26 mouse cellular contexts compared by ENCODE assay signal in genomic region chr7:98912953-98913360, GRCm38 (mm10).
A peak's percentile ranks its signal among the peaks of the same experiment; 100 is the strongest.
DNase-seq lines count a peak whose midpoint lies in the region; ATAC-seq and TF ChIP-seq lines count a peak whose summit lies in the region.
"Had no signal": no experiment of that assay in that cellular context is flagged by ENCODE, and none has a peak within 500 bp of the region (broad histone marks: within the 10 kb centered on the region; RNA-seq: fewer than 3 reads in every experiment).

No protein-coding gene starts in this region.

- no peak for TF ChIP-seq EP300 in liver, postnatal 0 days (IDR thresholded peaks at IDR 0.05; ENCODE audit: low read depth)
- no peak for TF ChIP-seq EP300 in stomach, postnatal 0 days (optimal IDR thresholded peaks at IDR 0.05)

- H3K9ac ChIP-seq in liver, postnatal 0 days (replicated peaks), result no peak overlapping the region
- H3K9ac ChIP-seq in stomach, postnatal 0 days (ENCODE audit: low read length), result no peak overlapping the region
- H3K9ac ChIP-seq: embryonic facial prominence, embryonic 12.5 days; forebrain, embryonic 15.5 days; kidney, embryonic 15.5 days; limb, embryonic 12.5 days; liver, embryonic 13.5 days; midbrain, embryonic 13.5 days; neural tube, embryonic 15.5 days had no signal

- no peaks in the 10 kb centered on the region for H3K27me3 ChIP-seq in liver, postnatal 0 days (ENCODE audit: insufficient read depth, low read length)
- no peaks in the 10 kb centered on the region for H3K27me3 ChIP-seq in stomach, postnatal 0 days (ENCODE audit: control insufficient read depth, insufficient read depth, low read length)
- H3K27me3 ChIP-seq: embryonic facial prominence, embryonic 12.5 days; forebrain, embryonic 15.5 days; kidney, embryonic 15.5 days; liver, embryonic 13.5 days; midbrain, embryonic 13.5 days; neural tube, embryonic 15.5 days had no signal

- no peak overlapping the region for H3K4me3 ChIP-seq in liver, postnatal 0 days (ENCODE audit: low read depth, low read length)
- H3K4me3 ChIP-seq in stomach, postnatal 0 days (ENCODE audit: low read depth, low read length), result no peak overlapping the region
- H3K4me3 ChIP-seq: embryonic facial prominence, embryonic 12.5 days; forebrain, embryonic 15.5 days; kidney, embryonic 15.5 days; limb, embryonic 12.5 days; liver, embryonic 13.5 days; midbrain, embryonic 13.5 days; neural tube, embryonic 15.5 days had no signal

- peak; percentile 65; the same call in 1 of the 2 replicates for ATAC-seq in liver, postnatal 0 days
- peak; percentile 22; the same call in 1 of the 2 replicates for ATAC-seq in stomach, postnatal 0 days (ENCODE audit: low FRiP score, low TSS enrichment)
- ATAC-seq: forebrain, embryonic 15.5 days; hindbrain, embryonic 16.5 days; midbrain, embryonic 13.5 days had no signal

- no peak for TF ChIP-seq CTCF in liver, postnatal 0 days (IDR thresholded peaks at IDR 0.05; ENCODE audit: low read depth)
- TF ChIP-seq CTCF in stomach, postnatal 0 days (IDR thresholded peaks at IDR 0.05; ENCODE audit: low read depth), result no peak

- no peaks in the 10 kb centered on the region for H3K36me3 ChIP-seq in liver, postnatal 0 days (replicated peaks; ENCODE audit: insufficient read depth, low read length)
- no peaks in the 10 kb centered on the region for H3K36me3 ChIP-seq in stomach, postnatal 0 days (ENCODE audit: control insufficient read depth, insufficient read depth, low read length)
- H3K36me3 ChIP-seq: embryonic facial prominence, embryonic 12.5 days; forebrain, embryonic 15.5 days; kidney, embryonic 15.5 days; limb, embryonic 12.5 days; liver, embryonic 13.5 days; midbrain, embryonic 13.5 days; neural tube, embryonic 15.5 days had no signal

- no peak overlapping the region for H3K27ac ChIP-seq in liver, postnatal 0 days (ENCODE audit: low read depth)
- H3K27ac ChIP-seq in stomach, postnatal 0 days (replicated peaks), result no peak overlapping the region
- H3K27ac ChIP-seq: embryonic facial prominence, embryonic 12.5 days; forebrain, embryonic 15.5 days; kidney, embryonic 15.5 days; limb, embryonic 12.5 days; liver, embryonic 13.5 days; macrophage; midbrain, embryonic 13.5 days; neural tube, embryonic 15.5 days had no signal

- H3K9me3 ChIP-seq in liver, postnatal 0 days (ENCODE audit: low read length), result no peaks in the 10 kb centered on the region
- no peaks in the 10 kb centered on the region for H3K9me3 ChIP-seq in stomach, postnatal 0 days (ENCODE audit: control insufficient read depth, low read length)
- H3K9me3 ChIP-seq: embryonic facial prominence, embryonic 12.5 days; forebrain, embryonic 15.5 days; kidney, embryonic 15.5 days; limb, embryonic 12.5 days; liver, embryonic 13.5 days; midbrain, embryonic 13.5 days; neural tube, embryonic 15.5 days had no signal

- no peak for DNase-seq in liver, postnatal 0 days
- DNase-seq in liver, result no peak
- peak; percentile 82 for DNase-seq in Muller cell, postnatal 12 days (ENCODE audit: inconsistent ontology term)
- peak; percentile 82 for DNase-seq in lung, postnatal 10 days
- DNase-seq in stomach, postnatal 0 days (ENCODE audit: low spot score), result no peak
- no peak for DNase-seq in adrenal gland, postnatal 4 days (ENCODE audit: low spot score in 2 of 2)
- no peak for DNase-seq in thymus, postnatal 10 days (ENCODE audit: low spot score in 2 of 2)
- DNase-seq: adrenal gland, adult 8-10 months; B cell, adult 2 months; cerebellum, adult 11 months; cerebellum, adult 9-11 months; embryo, embryonic 11 days; kidney, adult 18-20 months; kidney, postnatal 25 days; liver, embryonic 13.5 days; right cerebral cortex, adult 18-20 months; thymus, adult 2 months; thymus, postnatal 4 days had no signal

- 56% methylated on average over 2 of the region's 2 CpGs for WGBS in liver, postnatal 0 days (ENCODE audit: insufficient replicate concordance)
- 68% methylated on average over 2 of the region's 2 CpGs for WGBS in stomach, postnatal 0 days

- no peak overlapping the region for H3K4me2 ChIP-seq in liver, postnatal 0 days (ENCODE audit: low read depth, low read length)
- no peak overlapping the region for H3K4me2 ChIP-seq in stomach, postnatal 0 days (replicated peaks; ENCODE audit: low read depth)
- H3K4me2 ChIP-seq: embryonic facial prominence, embryonic 12.5 days; forebrain, embryonic 15.5 days; kidney, embryonic 15.5 days; limb, embryonic 12.5 days; liver, embryonic 13.5 days; midbrain, embryonic 13.5 days; neural tube, embryonic 15.5 days had no signal

- 0 out of 2 replicates have a peak, but pooled peaks cover 2% of the 10 kb centered on the region for H3K4me1 ChIP-seq in liver, postnatal 0 days (ENCODE audit: insufficient read depth)
- peaks cover 2% of the 10 kb centered on the region; the same call in 1 of the 2 replicates for H3K4me1 ChIP-seq in stomach, postnatal 0 days (replicated peaks; ENCODE audit: control insufficient read depth, insufficient read depth)
- H3K4me1 ChIP-seq: midbrain, embryonic 13.5 days had no signal

Comparison
In these comparisons a context has a peak if more than half of its experiments do, and no peak if none do; other contexts are left out.
1. DNase-seq: peak in Muller cell, postnatal 12 days (single experiment) and lung, postnatal 10 days (single experiment); none in liver, postnatal 0 days (single experiment), liver (single experiment), stomach, postnatal 0 days (single experiment), adrenal gland, postnatal 4 days (0 of 2) and thymus, postnatal 10 days (0 of 2).